Mouse (Mus musculus): Measurements from ENCODE around the gene Lin7a.
A peak's percentile ranks its signal among the peaks of the same experiment; 100 is the strongest.

Lin7a gene

DNA sequence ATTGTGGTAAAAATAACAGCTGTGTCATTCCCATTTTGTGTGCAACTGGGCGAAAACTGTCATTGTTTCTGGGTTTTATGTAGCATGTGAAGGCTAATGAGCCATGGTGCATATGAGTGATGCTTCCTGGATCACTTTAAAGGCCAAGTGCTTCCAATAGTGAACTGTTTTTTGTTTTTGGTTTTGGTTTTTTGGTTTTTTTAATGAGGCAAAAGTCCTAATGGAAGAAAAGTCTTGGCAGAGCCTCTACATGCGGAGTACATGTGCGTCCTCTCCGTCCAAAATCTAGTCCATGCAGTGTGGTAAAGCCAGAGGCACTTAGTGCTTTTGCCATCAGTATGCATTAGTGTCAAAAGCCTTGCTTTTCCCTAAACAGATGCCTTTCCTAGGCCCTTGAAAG lies 69.7 kb downstream of the Lin7a start:
- DNase-seq, result no peak

DNA sequence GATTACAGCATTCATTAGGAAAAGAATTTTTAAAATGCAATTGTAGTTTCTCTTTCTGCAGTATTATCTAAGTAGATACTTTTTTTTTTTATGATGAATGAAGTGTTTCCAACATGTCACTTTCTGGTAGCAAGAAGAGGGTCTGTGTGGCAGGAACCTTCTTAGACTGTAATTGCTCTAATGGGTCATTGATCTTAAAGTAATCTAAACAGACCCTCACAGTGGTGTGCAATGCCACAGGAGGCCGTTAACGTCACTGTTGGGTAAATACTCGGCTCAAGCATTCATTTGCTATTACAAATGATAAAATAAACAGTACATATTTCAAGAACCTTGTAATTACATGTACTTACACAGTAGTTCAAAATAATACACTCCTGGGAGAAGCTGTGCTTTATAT lies 72.7 kb downstream of the Lin7a start:
- DNase-seq, result no peak

DNA sequence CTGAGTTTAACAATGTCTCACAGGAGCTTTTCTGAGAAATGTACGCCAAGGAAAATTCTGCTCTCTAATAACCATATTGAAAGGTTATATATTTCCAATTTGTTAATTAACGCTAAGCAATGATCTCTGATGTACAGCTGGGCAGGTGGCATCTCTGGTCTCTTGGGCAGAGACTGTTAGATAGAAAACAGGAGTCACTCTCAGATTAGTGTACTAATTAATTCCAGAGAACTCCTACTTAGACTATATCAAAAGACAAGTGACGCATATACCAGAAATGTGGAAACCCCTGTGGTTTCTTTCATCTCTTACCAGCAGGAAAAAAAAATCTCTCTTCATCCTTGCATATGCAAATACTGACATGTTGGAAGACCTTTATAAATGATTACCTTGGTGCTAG lies 76.4 kb downstream of the Lin7a start:
- no peak for DNase-seq

DNA sequence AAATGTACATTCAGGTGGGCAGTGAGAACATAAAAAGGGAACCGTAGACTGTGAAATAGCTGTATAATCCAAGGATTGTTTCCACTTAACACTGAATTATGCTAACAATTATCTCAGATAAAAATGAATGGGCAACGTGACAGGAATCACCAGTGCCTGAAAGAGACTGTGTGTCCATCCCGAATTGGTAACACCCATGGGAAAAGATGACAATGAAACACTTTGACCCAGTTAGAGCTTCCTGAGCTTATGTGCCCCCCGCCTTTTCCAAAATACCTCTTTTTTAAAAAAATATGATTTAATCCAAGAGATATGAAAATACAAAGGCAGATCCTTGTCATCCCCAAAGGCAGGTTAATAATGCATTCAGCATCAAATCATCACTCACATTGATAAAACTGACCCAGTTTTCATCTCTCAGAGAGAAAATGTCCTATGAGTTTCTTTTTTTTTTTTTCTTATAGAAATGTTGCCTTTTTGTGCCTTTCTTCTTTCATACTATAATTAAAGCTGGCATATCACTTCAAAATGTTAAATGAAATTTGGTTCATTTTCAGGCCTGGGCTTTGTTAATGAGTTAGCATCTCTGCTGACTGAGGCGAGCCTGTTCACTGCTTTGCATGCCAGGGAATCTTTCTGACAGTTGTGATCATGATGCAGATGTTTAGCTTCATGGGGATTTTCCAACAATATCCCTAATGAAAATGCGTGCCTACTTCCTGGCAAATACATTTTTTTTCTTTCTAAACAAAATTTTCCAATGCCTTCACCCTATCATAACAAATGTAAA lies 80.4 kb downstream of the Lin7a start:
- no peak for DNase-seq

DNA sequence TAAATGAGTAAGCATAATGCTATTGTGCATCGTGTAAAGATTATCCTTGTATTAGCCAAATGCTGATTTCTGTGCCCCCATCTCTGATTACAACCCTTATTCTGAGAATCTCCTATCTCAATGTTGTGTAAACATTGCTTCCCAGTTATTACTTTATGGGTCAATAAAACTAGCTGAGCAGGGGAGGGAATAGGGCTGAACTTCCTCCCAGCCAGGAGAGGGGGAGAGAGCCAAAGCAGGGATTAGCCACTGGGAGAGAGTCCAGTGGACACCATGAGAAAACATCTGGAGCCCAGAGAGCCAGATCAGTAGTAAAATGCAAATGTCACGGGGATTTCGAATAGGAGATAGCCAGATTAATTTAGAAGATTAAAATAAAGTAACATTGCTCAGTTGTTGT lies 82.0 kb downstream of the Lin7a start:
- DNase-seq, result no peak

DNA sequence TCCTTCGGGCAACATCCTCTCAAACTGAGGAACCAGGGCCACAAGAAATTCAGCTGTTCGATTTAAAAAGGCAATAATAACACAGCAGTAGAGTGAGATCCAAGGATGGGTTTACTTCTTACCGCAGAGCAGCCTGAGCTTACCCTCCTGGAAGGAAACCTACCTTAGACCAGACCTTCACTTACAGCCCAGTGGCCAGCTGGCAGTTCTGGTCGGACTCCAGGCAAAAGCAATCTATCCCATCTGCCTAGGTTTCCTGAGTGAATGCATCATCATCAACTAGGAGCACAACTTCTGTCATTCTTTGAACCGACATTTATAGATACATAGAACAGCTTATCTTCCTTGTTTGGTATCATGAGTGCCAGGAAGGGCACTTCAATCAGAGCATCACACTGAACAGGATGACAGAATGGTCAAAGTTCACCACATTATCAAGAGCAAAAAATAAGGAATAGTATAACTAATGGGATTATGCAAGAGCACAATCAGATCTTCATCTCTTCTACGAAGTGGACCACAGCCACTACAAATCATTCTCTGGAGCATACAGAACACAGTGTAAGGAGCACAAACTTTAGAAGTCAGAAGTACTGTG lies 87.1 kb downstream of the Lin7a start:
- DNase-seq, result peak; percentile 91

DNA sequence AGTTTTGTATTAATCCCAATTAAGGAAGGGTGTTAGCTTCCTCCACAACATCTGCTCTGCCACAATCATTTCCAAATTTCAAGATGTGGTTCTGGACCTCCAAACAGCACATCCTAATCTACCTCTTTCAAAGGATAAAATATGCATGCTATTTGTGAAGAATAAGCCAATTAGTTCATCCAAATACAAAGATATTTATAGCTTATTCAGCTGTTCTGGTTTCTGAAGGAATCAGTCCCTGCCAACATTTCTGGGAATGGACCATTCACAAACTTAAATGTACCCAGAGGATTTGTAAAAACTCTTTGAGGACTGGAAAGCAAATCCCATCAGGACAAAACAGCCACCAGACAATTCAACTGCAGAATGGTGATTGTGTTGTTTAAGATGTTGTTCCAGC lies 87.8 kb downstream of the Lin7a start:
- DNase-seq, result no peak

DNA sequence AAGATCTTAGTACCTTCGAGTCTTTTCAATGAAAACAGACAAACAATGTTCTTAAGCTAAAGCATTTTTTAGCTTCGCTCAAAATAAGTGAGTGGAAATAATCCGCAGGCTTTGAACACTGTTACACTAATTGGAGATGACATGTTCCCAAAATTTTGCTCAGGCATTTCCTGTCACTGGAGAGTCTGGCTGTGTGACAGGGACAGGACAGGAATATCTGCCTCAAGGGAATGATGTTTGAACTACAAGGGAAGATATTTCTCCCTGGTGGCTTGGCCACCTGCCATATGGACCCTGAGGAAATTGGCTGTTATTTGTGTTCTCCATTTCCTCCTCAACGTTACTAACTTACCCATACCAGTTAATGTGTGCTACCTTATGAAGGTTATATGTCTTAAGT lies 90.1 kb downstream of the Lin7a start:
- DNase-seq, result peak; percentile 96

DNA sequence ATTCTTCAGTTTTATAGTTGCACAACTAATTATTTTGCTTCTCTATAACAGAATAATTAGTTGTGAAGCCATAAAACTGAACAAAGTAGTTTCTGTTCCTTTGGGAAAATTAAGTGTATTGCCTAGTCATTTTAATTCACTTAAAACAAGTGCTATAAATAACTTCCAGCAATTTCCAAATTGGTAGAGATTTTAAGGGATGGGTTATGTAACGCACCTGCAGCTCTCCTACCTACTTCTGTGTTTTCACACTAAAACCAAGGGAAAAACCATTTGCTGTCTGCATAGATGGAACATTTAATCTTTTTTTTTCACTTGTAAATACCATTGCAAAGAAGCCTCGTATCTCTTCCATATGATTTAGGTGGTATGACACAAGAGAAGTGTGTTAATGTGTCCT lies 90.5 kb downstream of the Lin7a start:
- no peak for DNase-seq

DNA sequence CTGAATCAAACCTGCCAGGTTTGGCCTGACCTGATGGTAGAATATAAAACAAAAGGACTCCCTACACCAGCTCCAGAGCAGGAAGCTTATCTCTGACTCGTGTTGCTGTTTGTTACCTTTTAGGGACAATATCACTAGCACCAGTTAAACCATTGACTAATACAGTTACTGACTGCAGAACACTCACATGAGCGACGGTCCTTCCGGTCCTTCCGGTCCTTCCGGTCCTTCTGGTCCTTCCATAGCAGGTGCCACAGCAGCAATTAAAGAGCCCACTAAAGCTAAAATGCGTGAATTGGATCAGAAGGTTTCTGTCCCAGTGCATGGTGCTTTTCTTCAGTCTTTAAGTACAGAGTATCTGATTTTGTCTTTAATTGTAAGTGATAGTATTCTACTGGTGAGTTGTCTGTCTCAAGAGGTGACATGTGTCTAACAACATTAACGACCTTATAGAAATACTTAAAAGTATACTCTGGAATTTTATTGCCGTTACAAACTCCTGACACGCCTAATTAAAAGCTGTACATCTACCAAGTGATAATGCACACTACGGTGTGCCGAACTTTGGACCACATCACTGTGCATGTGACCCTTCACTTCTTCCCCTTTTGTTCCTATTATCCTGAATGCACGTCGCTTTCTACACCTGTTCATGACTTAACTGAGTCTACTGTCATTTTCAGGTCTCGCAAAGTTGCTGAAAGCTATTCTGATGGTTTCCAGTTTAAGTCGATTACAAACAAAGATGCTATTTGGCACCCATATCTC lies 91.7 kb downstream of the Lin7a start:
- no peak for DNase-seq

DNA sequence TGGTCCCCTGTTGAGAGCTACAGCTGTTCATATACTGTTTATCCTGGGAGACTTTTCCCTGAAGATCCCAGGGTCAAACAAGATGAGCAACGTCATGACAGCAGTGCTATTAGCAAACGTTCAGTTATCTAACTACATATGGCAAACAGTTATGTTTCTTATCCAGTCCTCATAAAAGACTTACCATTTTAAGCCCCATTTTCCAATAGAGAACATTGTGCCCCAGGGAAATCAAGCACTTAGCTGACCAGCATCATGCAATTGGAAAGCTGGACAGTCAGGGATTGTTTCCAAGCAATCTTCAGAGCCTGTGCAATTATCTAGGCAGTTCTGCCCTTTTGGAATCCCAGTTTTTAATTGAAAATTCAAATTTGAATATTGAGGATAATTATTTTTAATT lies 105.7 kb downstream of the Lin7a start:
- DNase-seq, result no peak

DNA sequence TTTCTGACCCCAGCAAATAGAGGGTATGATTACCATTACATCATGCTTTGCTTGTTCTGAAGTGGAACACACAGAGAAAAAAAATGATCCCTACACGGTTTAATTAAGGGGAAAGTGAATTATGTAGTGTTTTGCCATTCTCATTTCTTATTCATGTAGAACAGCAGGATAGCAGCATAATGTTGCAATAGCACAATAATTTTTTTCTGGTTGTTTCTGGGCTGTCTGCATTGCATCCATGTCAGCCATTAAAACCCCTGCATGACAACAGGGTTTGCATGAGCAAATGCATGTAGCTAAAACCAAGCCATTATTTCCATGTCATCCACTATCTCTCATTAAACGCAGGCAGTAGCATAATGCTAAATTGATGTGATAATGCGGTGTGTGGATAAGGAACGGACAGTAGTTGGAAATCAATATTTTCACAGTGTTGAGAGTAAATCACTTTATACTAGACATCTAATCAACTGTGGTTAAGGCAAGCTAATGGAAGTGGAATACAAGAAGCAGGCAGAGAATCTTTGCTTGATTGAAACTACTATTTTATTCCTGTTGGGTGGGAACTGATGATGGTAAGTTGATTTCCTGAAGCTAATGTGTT lies 109.8 kb downstream of the Lin7a start:
- no peak for DNase-seq

DNA sequence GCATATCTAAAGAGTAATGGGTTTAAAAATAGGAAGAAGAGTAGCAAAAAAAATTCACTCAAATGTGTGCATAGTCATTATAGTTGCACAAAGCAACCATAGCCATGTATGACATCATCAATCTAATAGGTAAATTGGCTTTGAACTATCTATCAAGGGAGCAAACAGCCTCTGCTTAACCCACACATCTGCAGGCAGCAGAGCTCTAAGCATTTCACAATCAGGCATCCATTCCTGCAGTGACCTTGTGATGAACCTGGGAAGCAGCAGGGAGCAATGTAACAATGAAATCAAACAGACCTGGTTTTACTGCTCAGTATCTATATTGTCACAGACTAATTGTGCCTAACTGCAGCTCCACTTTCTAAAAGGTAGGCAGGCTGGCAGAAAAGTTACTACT lies 112.3 kb downstream of the Lin7a start:
- no peak for DNase-seq

DNA sequence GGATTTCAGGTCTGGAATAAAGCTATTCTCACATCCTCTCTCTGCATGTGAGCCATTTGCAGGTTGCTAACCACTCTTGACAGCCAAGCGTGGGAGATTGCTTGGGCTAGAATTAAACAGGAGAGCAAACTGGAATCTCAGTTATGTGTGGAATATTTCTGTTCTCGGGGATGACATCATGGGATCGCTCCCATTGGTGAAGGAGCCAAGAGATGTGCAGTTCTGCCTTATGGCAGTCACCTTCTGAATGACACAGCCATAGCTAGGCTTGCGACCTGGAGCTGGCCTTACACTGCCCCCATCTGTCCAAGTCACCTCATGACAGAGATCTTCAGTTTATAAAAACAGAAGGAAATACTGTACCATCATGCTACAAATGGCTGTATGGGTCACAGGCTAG lies 118.0 kb downstream of the Lin7a start:
- DNase-seq, result peak; percentile 91

DNA sequence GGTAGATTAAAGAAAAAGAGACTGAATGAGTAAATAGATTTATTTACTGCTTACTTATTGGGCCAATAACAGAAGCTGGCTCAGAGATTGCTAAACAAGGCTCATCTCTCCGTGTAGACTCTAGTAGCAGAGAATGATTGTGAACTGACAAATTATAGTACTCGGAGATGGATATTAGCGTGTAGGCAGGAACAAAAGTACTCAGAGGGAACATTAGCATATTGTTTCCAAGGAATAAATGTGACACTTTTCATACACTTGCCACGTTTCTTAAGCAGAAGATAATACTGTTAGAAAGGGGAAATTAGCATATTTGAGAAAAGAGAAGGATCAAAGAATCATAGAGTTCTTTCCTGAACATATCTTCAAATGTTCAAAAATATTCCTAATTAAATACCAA lies 133.9 kb downstream of the Lin7a start:
- DNase-seq, result no peak

DNA sequence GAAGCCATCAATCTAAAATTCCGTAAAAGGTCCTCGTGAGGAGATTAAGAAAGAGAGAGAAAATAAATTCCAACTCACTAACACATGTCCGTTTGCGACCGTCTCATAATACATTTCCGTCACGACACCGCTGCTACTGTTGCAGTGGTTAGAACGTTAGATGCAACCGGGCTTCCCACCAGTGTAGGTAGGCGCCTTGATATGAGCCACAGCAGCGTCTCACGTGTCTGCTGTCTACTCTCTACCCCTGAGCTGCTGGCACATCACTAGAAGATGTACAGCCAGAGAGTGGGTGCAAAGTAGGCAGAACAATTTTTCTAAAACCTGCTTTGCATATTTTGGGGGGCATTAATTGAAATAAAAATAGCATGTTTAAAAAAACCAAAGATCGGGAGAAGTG lies 146.8 kb downstream of the Lin7a start:
- no peak for DNase-seq

DNA sequence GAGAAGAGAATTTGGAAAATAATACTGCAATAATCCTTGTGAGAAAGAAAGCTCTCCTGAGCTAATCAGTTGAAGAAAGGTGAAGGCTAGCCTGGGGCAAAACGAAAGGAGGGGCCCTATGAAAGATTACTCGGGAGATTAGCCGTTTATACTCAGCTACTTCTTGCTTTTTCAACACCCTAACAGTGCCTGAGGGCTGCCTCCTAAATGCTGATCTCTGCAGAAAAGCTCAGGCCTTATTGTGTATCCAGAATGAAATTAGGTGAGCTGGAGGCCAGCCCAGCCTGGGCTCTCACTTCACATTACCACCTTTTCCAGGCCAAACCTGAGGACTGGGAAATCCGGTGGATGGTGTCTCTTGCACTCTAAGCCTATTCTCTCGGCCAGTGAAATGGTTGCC lies 165.5 kb downstream of the Lin7a start:
- no peak for DNase-seq

DNA sequence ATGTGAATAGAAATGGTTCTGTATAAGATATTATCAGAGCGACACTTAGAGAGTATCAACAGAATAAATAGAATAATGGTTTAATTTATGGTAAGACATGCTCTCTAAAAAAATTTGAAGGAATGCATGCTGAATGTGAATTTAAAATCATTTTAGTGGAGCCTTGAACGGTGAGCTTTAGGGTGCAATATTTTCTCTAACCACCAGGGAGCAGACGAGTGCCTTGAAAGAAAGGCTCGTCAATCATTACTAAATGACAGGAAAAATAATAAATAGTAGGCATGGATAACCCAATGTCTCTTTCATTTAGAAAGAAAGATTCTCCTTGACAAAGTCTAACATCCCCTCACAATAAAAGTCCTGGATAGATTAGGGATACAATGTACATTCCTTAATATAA lies 171.3 kb downstream of the Lin7a start:
- no peak for DNase-seq

DNA sequence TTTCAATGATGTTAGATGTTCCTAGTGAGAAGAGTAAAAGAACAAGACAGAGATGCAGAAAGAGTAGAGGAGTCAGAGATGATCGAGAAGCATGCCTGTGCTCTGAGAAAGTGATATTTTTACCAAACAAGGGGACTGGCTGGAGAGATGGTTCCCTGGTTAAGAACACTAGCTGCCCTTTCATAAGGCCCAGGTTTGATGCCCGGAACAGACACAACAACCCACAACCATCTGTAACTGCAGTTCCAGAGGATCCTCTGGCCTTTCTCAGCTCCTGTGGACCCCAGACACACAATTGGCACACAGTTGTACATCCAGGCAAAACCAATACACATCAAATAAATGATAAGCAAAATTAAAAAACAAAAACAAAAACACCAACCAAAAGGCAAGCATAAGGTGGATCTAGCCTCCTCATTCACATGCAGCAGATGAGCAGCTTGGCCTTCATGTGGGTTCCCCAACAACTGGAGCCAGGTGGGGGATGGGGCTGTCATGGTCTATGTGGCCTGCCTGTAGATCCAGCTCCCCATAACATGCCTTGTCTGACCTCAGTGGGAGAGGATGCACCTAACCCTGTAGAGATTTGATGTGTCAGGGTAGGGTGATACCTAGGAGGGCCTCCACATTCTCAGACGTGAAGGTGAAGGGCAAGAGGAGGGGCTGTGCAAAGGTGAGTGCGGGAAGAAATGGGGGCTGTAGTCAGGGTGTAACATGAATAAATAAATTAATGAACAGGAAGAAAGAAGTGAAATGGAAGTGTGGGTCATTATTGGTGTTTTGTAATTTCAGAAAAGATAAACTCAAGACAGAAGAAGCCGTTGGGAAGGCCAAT lies 178.2 kb downstream of the Lin7a start:
- DNase-seq, result no peak

DNA sequence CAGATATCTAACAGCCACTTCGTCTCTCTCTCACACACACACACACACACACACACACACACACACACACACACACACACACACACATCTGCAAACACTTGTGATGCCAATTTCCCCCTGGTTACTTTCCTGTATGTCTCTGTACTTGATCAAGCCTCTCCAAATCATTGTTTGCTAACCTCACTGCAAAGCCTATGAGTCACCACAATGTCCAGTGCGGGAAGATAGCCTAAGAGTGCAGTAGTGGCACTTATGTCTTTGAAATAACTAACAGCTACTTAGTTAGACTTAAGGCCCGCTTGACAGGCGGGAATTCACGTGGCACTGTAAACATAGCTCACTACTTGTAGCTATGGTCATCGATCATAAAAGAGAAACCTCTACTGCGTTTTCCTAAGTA lies 196.3 kb downstream of the Lin7a start:
- no peak for DNase-seq

All from cerebellum, adult 9-11 months (tissue).